Mouse (Mus musculus) stomach, embryonic 16.5 days (tissue): ENCODE measurements around the gene Sppl2c. TPM values are rescaled to one million over a fixed set of nuclear protein-coding genes. Genes with fewer than 3 reads are reported as not detected.

Source experiments
- ATAC-seq: fragments of 200-750 bp; cut with Nextera tagmentation; 2 replicates; pipeline ENCODE4 v1.8.0; 2017; ENCODE audit warnings: moderate number of reproducible peaks, moderate TSS enrichment; ENCODE audit not compliant: insufficient read depth, low FRiP score
- H3K27ac ChIP-seq: fragments of 300-500 bp; sonication (generic); 2 replicates; pipeline ENCODE4 v1.5.1; 2014; ENCODE audit warnings: low read length
- H3K27me3 ChIP-seq: fragments of 300-500 bp; sonication (generic); 2 replicates; pipeline ENCODE4 v1.6.1; 2014; ENCODE audit warnings: low read length, control low read depth, mixed read lengths; ENCODE audit not compliant: control insufficient read depth, insufficient read depth
- H3K36me3 ChIP-seq: fragments of 300-500 bp; sonication (generic); 2 replicates; pipeline ENCODE4 v1.6.1; 2014; ENCODE audit warnings: low read length; ENCODE audit not compliant: control insufficient read depth, insufficient read depth
- H3K4me1 ChIP-seq: fragments of 300-500 bp; sonication (generic); 2 replicates; pipeline ENCODE4 v1.6.1; 2014; ENCODE audit warnings: low read length, control low read depth, mixed read lengths; ENCODE audit not compliant: control insufficient read depth, insufficient read depth
- H3K4me2 ChIP-seq: fragments of 300-500 bp; sonication (generic); 2 replicates; pipeline ENCODE4 v1.6.1; 2014; ENCODE audit warnings: low read depth, low read length, mixed read lengths
- H3K4me3 ChIP-seq: fragments of 300-500 bp; sonication (generic); replicated peaks from 2 replicates; pipeline ENCODE4 v1.5.1; 2014; ENCODE audit warnings: mild to moderate bottlenecking, low read length
- H3K9ac ChIP-seq: fragments of 300-500 bp; sonication (generic); 2 replicates; pipeline ENCODE4 v1.6.1; 2014; ENCODE audit warnings: low read length
- H3K9me3 ChIP-seq: fragments of 300-500 bp; sonication (generic); replicated peaks from 2 replicates; pipeline ENCODE4 v1.6.1; 2016; ENCODE audit warnings: low read length, control low read depth; ENCODE audit not compliant: control insufficient read depth
- WGBS: fragments of 180-500 bp; shearing (Covaris S2); extraction: QIAGEN DNeasy Blood & Tissue Kit; methylation state at CpG from one replicate; pipeline ENCODE4 v1.1.7; 2014; 5-methylcytosine and 5-hydroxymethylcytosine counted together
- polyA plus RNA-seq: library from polyadenylated mRNA; unstranded; fragments of >200 nt; fragmentation: Nextera tagmentation; extraction: Ambion mirVana; gene quantifications from 2 replicates; pipeline ENCODE4 v1.2.1, GENCODE M21; 2015

The Sppl2c gene
- polyA plus RNA-seq, 1 experiment from 2014 or later: not detected

- Histone ChIP-seq H3K27ac (no peak overlapping the region), H3K4me3 (no peak overlapping the region), H3K4me1 (no peaks in the 10 kb centered on the region), H3K9ac (no peak overlapping the region), H3K4me2 (no peak overlapping the region), H3K27me3 (no peaks in the 10 kb centered on the region), H3K36me3 (no peaks in the 10 kb centered on the region), H3K9me3 (no peaks in the 10 kb centered on the region)
- 89% methylated on average over 9 of the region's 9 CpGs for WGBS
- no peak for ATAC-seq
Measured at GRCm38 (mm10) chr11:104186837-104187150, 667 bp downstream of the Sppl2c start.

GRCm38 (mm10) chr11:104187766-104188165, 1.6 kb downstream of the Sppl2c start:
- Histone ChIP-seq H3K9ac (no peak overlapping the region), H3K9me3 (no peaks in the 10 kb centered on the region), H3K27me3 (no peaks in the 10 kb centered on the region), H3K4me3 (no peak overlapping the region), H3K4me1 (no peaks in the 10 kb centered on the region), H3K4me2 (no peak overlapping the region), H3K27ac (no peak overlapping the region), H3K36me3 (no peaks in the 10 kb centered on the region)
- 89% methylated on average over 10 of the region's 10 CpGs for WGBS
- ATAC-seq: no peak

- no peak overlapping the region for H3K4me2 ChIP-seq
Measured at GRCm38 (mm10) chr11:104190008-104190407, 3.9 kb downstream of the Sppl2c start.

GRCm38 (mm10) chr11:104195382-104195781, 9.3 kb downstream of the Sppl2c start:
- H3K4me1 ChIP-seq: no peaks in the 10 kb centered on the region
- H3K4me2 ChIP-seq: no peak overlapping the region
- no peaks in the 10 kb centered on the region for H3K36me3 ChIP-seq
- WGBS: 77% methylated on average over 11 of the region's 11 CpGs
- no peaks in the 10 kb centered on the region for H3K27me3 ChIP-seq
- no peaks in the 10 kb centered on the region for H3K9me3 ChIP-seq
- H3K27ac ChIP-seq: no peak overlapping the region
- no peak overlapping the region for H3K9ac ChIP-seq
- no peak overlapping the region for H3K4me3 ChIP-seq
- ATAC-seq: no peak

More at GRCm38 (mm10) chr11:104190008-104190407, 3.9 kb downstream of the Sppl2c start:
- no peaks in the 10 kb centered on the region for H3K9me3 ChIP-seq
- no peaks in the 10 kb centered on the region for H3K4me1 ChIP-seq
- no peak overlapping the region for H3K9ac ChIP-seq
- no peak overlapping the region for H3K4me3 ChIP-seq
- H3K27ac ChIP-seq: no peak overlapping the region
- H3K36me3 ChIP-seq: no peaks in the 10 kb centered on the region
- WGBS: 75% methylated on average over 2 of the region's 2 CpGs
- H3K27me3 ChIP-seq: no peaks in the 10 kb centered on the region
- no peak for ATAC-seq

- Histone ChIP-seq H3K4me2 (no peak overlapping the region), H3K27ac (no peak overlapping the region), H3K4me1 (no peaks in the 10 kb centered on the region), H3K27me3 (no peaks in the 10 kb centered on the region), H3K9me3 (no peaks in the 10 kb centered on the region), H3K4me3 (no peak overlapping the region), H3K9ac (no peak overlapping the region), H3K36me3 (no peaks in the 10 kb centered on the region)
- peak; percentile 29; the same call in 1 of the 2 replicates for ATAC-seq
- WGBS: 7% methylated on average over 9 of the region's 9 CpGs
Measured at GRCm38 (mm10) chr11:104195791-104196190, 9.7 kb downstream of the Sppl2c start.

- Histone ChIP-seq H3K36me3 (no peaks in the 10 kb centered on the region), H3K27me3 (no peaks in the 10 kb centered on the region), H3K27ac (no peak overlapping the region), H3K4me3 (no peak overlapping the region), H3K4me2 (no peak overlapping the region), H3K9ac (no peak overlapping the region), H3K4me1 (no peaks in the 10 kb centered on the region), H3K9me3 (no peaks in the 10 kb centered on the region)
- no peak for ATAC-seq
- 3% methylated on average over 10 of the region's 10 CpGs for WGBS
Measured at GRCm38 (mm10) chr11:104197861-104198260, 11.7 kb downstream of the Sppl2c start.

- no peak overlapping the region for H3K4me3 ChIP-seq
- no peak for ATAC-seq
- no peak overlapping the region for H3K4me2 ChIP-seq
- no peaks in the 10 kb centered on the region for H3K9me3 ChIP-seq
- WGBS: 65% methylated on average over 3 of the region's 3 CpGs
- no peak overlapping the region for H3K27ac ChIP-seq
- no peaks in the 10 kb centered on the region for H3K36me3 ChIP-seq
- H3K4me1 ChIP-seq: no peaks in the 10 kb centered on the region
- H3K27me3 ChIP-seq: no peaks in the 10 kb centered on the region
- H3K9ac ChIP-seq: no peak overlapping the region
Measured at GRCm38 (mm10) chr11:104203271-104203670, 17.1 kb downstream of the Sppl2c start.

GRCm38 (mm10) chr11:104206573-104206972, 20.4 kb downstream of the Sppl2c start:
- 78% methylated on average over 4 of the region's 4 CpGs for whole genome bisulfite sequencing
- no peak for ATAC-seq

GRCm38 (mm10) chr11:104209041-104209440, 22.9 kb downstream of the Sppl2c start:
- no peak overlapping the region for H3K9ac ChIP-seq
- H3K27me3 ChIP-seq: no peaks in the 10 kb centered on the region
- H3K4me2 ChIP-seq: no peak overlapping the region
- no peaks in the 10 kb centered on the region for H3K36me3 ChIP-seq
- no peaks in the 10 kb centered on the region for H3K9me3 ChIP-seq
- no peak overlapping the region for H3K4me3 ChIP-seq
- H3K27ac ChIP-seq: no peak overlapping the region
- 73% methylated on average over 3 of the region's 3 CpGs for WGBS
- no peaks in the 10 kb centered on the region for H3K4me1 ChIP-seq
- no peak for ATAC-seq

More at GRCm38 (mm10) chr11:104206573-104206972, 20.4 kb downstream of the Sppl2c start:
- Histone ChIP-seq H3K4me2 (no peak overlapping the region), H3K4me3 (no peak overlapping the region), H3K36me3 (no peaks in the 10 kb centered on the region), H3K4me1 (no peaks in the 10 kb centered on the region), H3K9ac (no peak overlapping the region), H3K27me3 (no peaks in the 10 kb centered on the region), H3K27ac (no peak overlapping the region), H3K9me3 (no peaks in the 10 kb centered on the region)

GRCm38 (mm10) chr11:104211251-104211650, 25.1 kb downstream of the Sppl2c start:
- no peak for ATAC-seq
- H3K4me3 ChIP-seq: no peak overlapping the region
- H3K36me3 ChIP-seq: no peaks in the 10 kb centered on the region
- H3K27ac ChIP-seq: no peak overlapping the region
- no peak overlapping the region for H3K9ac ChIP-seq
- H3K27me3 ChIP-seq: no peaks in the 10 kb centered on the region
- WGBS: 80% methylated on average over 6 of the region's 6 CpGs
- H3K4me2 ChIP-seq: no peak overlapping the region
- no peaks in the 10 kb centered on the region for H3K9me3 ChIP-seq
- H3K4me1 ChIP-seq: no peaks in the 10 kb centered on the region
